Mouse (Mus musculus): ENCODE measurements around the gene Zfp423. TPM values are rescaled to one million over a fixed set of nuclear protein-coding genes. Genes with fewer than 3 reads are reported as not detected.

Gene Zfp423
- polyA plus RNA-seq, 1 experiment from 2014 or later: 39.2 TPM

DNA sequence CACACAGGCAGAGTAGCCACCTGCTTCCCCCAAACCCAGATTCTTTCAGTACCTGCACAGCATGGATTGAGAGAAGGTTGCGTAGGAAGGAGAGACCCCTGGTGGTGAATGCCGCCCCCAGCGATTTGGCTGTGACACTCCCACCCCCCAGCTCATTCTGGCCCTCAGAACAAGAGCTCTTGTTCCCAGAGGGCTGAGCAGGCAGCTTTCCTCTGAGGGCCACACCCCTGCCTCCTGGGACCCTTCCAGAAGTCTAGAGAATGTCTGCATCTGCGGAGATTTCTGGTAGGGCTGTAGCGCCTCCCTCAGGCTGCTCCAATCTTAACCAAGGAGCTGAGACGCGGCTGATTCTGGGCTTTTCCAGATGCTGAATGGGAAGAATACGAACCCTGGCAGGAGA, 211.8 kb downstream of the Zfp423 start:
- Histone ChIP-seq H3K27me3 (ENCODE audit: control insufficient read depth, insufficient read depth, low read length) (no peaks in the 10 kb centered on the region), H3K27ac (replicated peaks; ENCODE audit: low read depth, low read length) (peak overlapping the region; percentile 16; the same call in 1 of the 2 replicates), H3K36me3 (ENCODE audit: control insufficient read depth, insufficient read depth, low read length) (no peaks in the 10 kb centered on the region), H3K4me3 (ENCODE audit: low read depth, low read length) (no peak overlapping the region), H3K4me1 (ENCODE audit: control insufficient read depth, insufficient read depth, low read length) (peaks cover 40% of the 10 kb centered on the region), H3K9ac (ENCODE audit: low read length) (no peak overlapping the region), H3K9me3 (ENCODE audit: control insufficient read depth, low read length) (no peaks in the 10 kb centered on the region), H3K4me2 (ENCODE audit: low read depth, severe bottlenecking) (no peak overlapping the region)
- DNase-seq (ENCODE audit: low spot score) (peak; percentile 61), ATAC-seq (ENCODE audit: insufficient number of reproducible peaks, low FRiP score, low TSS enrichment, low read depth) (no peak)
- 30% methylated on average over 8 of the region's 8 CpGs for WGBS

DNA sequence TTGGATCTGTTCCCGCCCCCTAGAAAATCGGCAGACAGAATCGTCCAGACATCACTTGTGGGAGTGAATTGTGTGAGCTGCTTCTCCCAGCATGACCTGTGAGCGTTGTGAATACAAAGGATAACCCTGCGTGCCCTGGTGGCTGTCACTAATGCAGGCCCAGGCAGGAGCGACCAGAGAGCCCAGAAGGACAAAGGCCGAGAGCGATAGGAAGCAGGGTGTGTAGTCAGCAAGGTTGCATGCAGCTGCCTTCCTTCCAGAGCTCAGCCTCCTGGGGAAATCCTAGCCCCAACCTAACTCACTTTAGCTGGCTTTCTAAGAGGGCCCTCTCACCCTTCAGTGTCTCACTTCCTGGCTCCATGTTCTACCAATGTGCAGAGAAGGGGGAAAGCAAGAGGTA, 212.3 kb downstream of the Zfp423 start:
- DNase-seq (ENCODE audit: low spot score) (peak; percentile 31), ATAC-seq (ENCODE audit: insufficient number of reproducible peaks, low FRiP score, low TSS enrichment, low read depth) (no peak)
- Histone ChIP-seq H3K4me3 (ENCODE audit: low read depth, low read length) (no peak overlapping the region), H3K4me2 (ENCODE audit: low read depth, severe bottlenecking) (no peak overlapping the region), H3K9me3 (ENCODE audit: control insufficient read depth, low read length) (no peaks in the 10 kb centered on the region), H3K4me1 (ENCODE audit: control insufficient read depth, insufficient read depth, low read length) (peaks cover 35% of the 10 kb centered on the region), H3K9ac (ENCODE audit: low read length) (no peak overlapping the region), H3K36me3 (ENCODE audit: control insufficient read depth, insufficient read depth, low read length) (no peaks in the 10 kb centered on the region), H3K27ac (replicated peaks; ENCODE audit: low read depth, low read length) (peak overlapping the region; percentile 16; the same call in 1 of the 2 replicates), H3K27me3 (ENCODE audit: control insufficient read depth, insufficient read depth, low read length) (no peaks in the 10 kb centered on the region)
- WGBS: 35% methylated on average over 8 of the region's 8 CpGs

DNA sequence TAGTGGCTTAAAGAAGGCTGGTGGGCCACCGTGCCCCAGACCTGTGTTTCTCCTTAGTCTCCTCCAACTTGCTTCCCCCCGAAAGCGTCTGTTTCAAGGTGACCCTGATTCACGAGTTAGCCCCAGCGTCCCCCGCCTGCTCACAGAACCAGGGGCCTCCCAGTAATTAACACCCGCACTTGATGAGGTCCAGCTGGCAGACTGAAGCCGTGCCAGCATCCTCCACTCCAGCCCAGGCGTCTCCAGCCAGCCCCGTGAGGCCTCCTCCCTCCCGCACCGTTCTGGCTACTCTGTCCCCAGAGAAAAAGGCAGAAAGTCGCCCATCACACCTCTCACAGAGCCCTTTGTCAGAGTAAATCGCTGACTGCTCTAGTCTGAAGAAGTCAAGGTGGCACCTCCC, 213.3 kb downstream of the Zfp423 start:
- Histone ChIP-seq H3K4me1 (ENCODE audit: control insufficient read depth, insufficient read depth, low read length) (peaks cover 30% of the 10 kb centered on the region), H3K9me3 (ENCODE audit: control insufficient read depth, low read length) (no peaks in the 10 kb centered on the region), H3K36me3 (ENCODE audit: control insufficient read depth, insufficient read depth, low read length) (no peaks in the 10 kb centered on the region), H3K4me3 (ENCODE audit: low read depth, low read length) (no peak overlapping the region), H3K4me2 (ENCODE audit: low read depth, severe bottlenecking) (no peak overlapping the region), H3K27me3 (ENCODE audit: control insufficient read depth, insufficient read depth, low read length) (no peaks in the 10 kb centered on the region), H3K27ac (replicated peaks; ENCODE audit: low read depth, low read length) (peak overlapping the region; percentile 68), H3K9ac (ENCODE audit: low read length) (0 out of 2 replicates have a peak overlapping the region, but pooled peaks have one; percentile 0)
- 12% methylated on average over 14 of the region's 14 CpGs for WGBS
- DNase-seq (ENCODE audit: low spot score): peak; percentile 76
- peak; percentile 63; the same call in 1 of the 2 replicates for ATAC-seq (ENCODE audit: insufficient number of reproducible peaks, low FRiP score, low TSS enrichment, low read depth)

DNA sequence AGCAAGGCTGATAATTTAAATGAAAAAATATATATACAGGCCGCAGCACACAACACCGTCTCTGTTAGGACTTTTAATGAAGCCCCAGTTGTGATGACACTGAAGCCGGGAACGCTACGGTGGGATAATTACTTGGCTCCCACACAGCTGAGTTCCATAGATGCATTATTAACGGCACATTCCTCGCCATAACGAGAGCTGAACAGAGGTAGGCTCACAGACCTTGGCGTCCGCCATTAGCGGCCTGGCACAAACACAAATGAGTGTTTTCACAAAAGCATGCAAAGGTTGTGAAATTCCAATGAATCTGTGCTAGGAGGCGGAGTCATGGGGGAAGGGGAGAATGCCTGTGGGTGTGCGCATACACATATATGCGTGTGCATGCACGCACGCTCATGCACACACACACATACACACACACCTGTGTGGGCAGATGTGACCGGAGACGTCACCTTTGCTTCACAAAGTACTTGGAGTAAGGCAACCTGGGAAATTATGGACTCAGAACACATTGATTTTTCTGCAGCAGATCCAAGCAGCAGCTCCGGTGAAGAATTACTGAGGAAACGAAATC, 214.2 kb downstream of the Zfp423 start:
- Histone ChIP-seq H3K4me3 (ENCODE audit: low read depth, low read length) (no peak overlapping the region), H3K4me2 (ENCODE audit: low read depth, severe bottlenecking) (no peak overlapping the region), H3K4me1 (ENCODE audit: control insufficient read depth, insufficient read depth, low read length) (peaks cover 30% of the 10 kb centered on the region), H3K27me3 (ENCODE audit: control insufficient read depth, insufficient read depth, low read length) (no peaks in the 10 kb centered on the region), H3K9me3 (ENCODE audit: control insufficient read depth, low read length) (no peaks in the 10 kb centered on the region), H3K9ac (ENCODE audit: low read length) (no peak overlapping the region), H3K27ac (replicated peaks; ENCODE audit: low read depth, low read length) (peak overlapping the region; percentile 68), H3K36me3 (ENCODE audit: control insufficient read depth, insufficient read depth, low read length) (no peaks in the 10 kb centered on the region)
- ATAC-seq (ENCODE audit: insufficient number of reproducible peaks, low FRiP score, low TSS enrichment, low read depth): no peak
- 68% methylated on average over 20 of the region's 20 CpGs for WGBS
- peak; percentile 36 for DNase-seq (ENCODE audit: low spot score)

DNA sequence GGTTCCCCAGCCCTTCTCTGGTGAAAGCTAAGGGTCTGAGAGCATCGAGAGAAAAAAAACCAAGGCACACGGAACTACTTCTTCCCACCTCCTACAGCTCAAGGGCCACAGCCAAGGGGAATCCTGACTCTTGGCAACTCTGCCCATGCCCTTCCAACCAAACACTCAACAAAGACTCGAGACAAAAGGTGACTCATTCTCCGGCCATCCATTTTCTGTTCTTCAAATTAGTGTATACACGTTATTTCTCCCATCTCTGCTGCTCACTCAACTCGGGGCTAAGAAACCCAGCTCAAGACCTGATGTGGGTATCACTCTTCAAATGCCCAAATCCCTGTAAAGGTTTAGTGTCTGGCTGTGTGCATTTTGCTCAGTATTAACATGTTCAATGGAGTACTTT, 214.8 kb downstream of the Zfp423 start:
- no peak for ATAC-seq (ENCODE audit: insufficient number of reproducible peaks, low FRiP score, low TSS enrichment, low read depth)
- H3K4me2 ChIP-seq (ENCODE audit: low read depth, severe bottlenecking): no peak overlapping the region
- H3K4me1 ChIP-seq (ENCODE audit: control insufficient read depth, insufficient read depth, low read length): peaks cover 30% of the 10 kb centered on the region
- no peak overlapping the region for H3K9ac ChIP-seq (ENCODE audit: low read length)
- no peak overlapping the region for H3K27ac ChIP-seq (replicated peaks; ENCODE audit: low read depth, low read length)
- WGBS: 84% methylated on average over 6 of the region's 6 CpGs
- DNase-seq (ENCODE audit: low spot score): no peak
- no peaks in the 10 kb centered on the region for H3K27me3 ChIP-seq (ENCODE audit: control insufficient read depth, insufficient read depth, low read length)
- H3K4me3 ChIP-seq (ENCODE audit: low read depth, low read length): no peak overlapping the region
- H3K9me3 ChIP-seq (ENCODE audit: control insufficient read depth, low read length): no peaks in the 10 kb centered on the region
- no peaks in the 10 kb centered on the region for H3K36me3 ChIP-seq (ENCODE audit: control insufficient read depth, insufficient read depth, low read length)

DNA sequence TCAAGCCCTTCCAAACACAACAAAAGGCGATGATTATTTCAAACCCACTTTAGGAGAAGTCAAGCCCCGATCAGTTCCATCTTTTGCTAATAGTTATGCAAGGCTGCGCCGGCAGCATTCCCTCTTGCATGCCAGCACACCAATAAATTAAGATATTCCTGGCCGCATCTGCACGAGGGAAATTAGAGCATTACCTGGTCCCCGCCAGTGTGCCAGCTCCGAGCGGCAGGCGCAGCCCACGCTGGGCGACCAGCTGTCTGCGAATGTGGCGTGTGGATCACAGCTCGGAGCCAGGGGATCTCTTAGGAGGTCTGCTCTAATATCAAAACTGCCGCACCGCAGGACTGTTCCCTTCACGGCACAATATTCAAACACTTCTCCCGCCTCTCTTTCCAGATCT, 217.4 kb downstream of the Zfp423 start:
- Histone ChIP-seq H3K36me3 (ENCODE audit: control insufficient read depth, insufficient read depth, low read length) (no peaks in the 10 kb centered on the region), H3K4me1 (ENCODE audit: control insufficient read depth, insufficient read depth, low read length) (peaks cover 22% of the 10 kb centered on the region), H3K4me3 (ENCODE audit: low read depth, low read length) (no peak overlapping the region), H3K9ac (ENCODE audit: low read length) (no peak overlapping the region), H3K4me2 (ENCODE audit: low read depth, severe bottlenecking) (no peak overlapping the region), H3K9me3 (ENCODE audit: control insufficient read depth, low read length) (no peaks in the 10 kb centered on the region), H3K27me3 (ENCODE audit: control insufficient read depth, insufficient read depth, low read length) (no peaks in the 10 kb centered on the region), H3K27ac (replicated peaks; ENCODE audit: low read depth, low read length) (no peak overlapping the region)
- no peak for ATAC-seq (ENCODE audit: insufficient number of reproducible peaks, low FRiP score, low TSS enrichment, low read depth)
- WGBS: 92% methylated on average over 19 of the region's 19 CpGs
- no peak for DNase-seq (ENCODE audit: low spot score)

DNA sequence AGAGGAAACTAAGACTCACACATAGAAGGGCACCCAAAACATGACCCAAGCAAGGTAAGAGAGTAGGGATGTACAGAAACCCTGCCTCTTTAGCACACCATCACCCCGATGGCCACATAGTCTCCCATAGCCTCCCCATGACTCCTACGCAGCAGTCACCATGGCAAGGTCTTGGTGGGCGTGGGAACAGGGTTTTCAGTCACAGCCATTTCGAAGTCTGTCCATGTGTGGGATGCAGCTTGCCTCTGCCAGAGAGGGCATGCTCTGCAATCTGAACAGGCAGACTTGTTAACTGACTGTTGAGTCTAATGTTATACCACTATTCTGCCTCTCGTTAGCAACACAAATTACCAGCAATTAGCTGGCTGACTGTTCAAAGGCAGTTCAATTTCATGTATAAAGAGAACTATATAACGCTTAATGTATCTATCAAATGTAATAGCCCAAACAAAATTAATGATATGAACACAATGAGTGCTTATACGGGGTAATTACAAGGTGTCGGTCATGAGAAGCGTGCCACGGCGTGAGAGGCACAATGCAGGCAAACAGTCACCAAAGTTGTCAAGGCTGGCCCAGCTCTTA, 218.4 kb downstream of the Zfp423 start:
- H3K4me2 ChIP-seq (ENCODE audit: low read depth, severe bottlenecking): no peak overlapping the region
- H3K9ac ChIP-seq (ENCODE audit: low read length): no peak overlapping the region
- H3K4me1 ChIP-seq (ENCODE audit: control insufficient read depth, insufficient read depth, low read length): peaks cover 16% of the 10 kb centered on the region
- H3K36me3 ChIP-seq (ENCODE audit: control insufficient read depth, insufficient read depth, low read length): no peaks in the 10 kb centered on the region
- no peak for DNase-seq (ENCODE audit: low spot score)
- no peak overlapping the region for H3K27ac ChIP-seq (replicated peaks; ENCODE audit: low read depth, low read length)
- H3K9me3 ChIP-seq (ENCODE audit: control insufficient read depth, low read length): no peaks in the 10 kb centered on the region
- H3K27me3 ChIP-seq (ENCODE audit: control insufficient read depth, insufficient read depth, low read length): no peaks in the 10 kb centered on the region
- no peak overlapping the region for H3K4me3 ChIP-seq (ENCODE audit: low read depth, low read length)
- no peak for ATAC-seq (ENCODE audit: insufficient number of reproducible peaks, low FRiP score, low TSS enrichment, low read depth)
- WGBS: 78% methylated on average over 11 of the region's 11 CpGs

DNA sequence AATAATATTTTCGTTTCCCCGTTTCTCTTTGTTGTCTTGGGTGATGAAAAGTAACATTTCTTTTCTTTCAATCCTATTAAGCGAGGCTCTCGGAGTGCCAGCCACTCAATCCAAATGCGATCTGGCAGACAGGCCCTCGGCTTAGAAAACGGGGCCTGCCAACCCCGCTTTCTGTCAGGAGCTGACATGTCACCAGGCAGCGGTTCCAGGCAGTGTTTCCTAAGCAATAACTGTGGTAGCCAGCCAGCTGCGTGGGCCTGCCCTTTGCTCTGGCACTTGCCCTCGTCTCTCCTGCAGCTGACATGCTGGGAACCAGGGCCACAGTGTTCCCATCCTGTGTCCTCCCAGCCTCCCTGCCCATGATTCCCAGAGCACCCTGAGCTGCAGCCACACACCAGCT, 221.5 kb downstream of the Zfp423 start:
- H3K27me3 ChIP-seq (ENCODE audit: control insufficient read depth, insufficient read depth, low read length): no peaks in the 10 kb centered on the region
- H3K4me2 ChIP-seq (ENCODE audit: low read depth, severe bottlenecking): no peak overlapping the region
- H3K27ac ChIP-seq (replicated peaks; ENCODE audit: low read depth, low read length): no peak overlapping the region
- no peak overlapping the region for H3K9ac ChIP-seq (ENCODE audit: low read length)
- no peak overlapping the region for H3K4me3 ChIP-seq (ENCODE audit: low read depth, low read length)
- ATAC-seq (ENCODE audit: insufficient number of reproducible peaks, low FRiP score, low TSS enrichment, low read depth): no peak
- DNase-seq (ENCODE audit: low spot score): no peak
- peaks cover 12% of the 10 kb centered on the region for H3K4me1 ChIP-seq (ENCODE audit: control insufficient read depth, insufficient read depth, low read length)
- 79% methylated on average over 11 of the region's 11 CpGs for WGBS
- H3K36me3 ChIP-seq (ENCODE audit: control insufficient read depth, insufficient read depth, low read length): no peaks in the 10 kb centered on the region
- H3K9me3 ChIP-seq (ENCODE audit: control insufficient read depth, low read length): no peaks in the 10 kb centered on the region
